Mouse (Mus musculus): Measurements from ENCODE around the gene Arntl.

DNA sequence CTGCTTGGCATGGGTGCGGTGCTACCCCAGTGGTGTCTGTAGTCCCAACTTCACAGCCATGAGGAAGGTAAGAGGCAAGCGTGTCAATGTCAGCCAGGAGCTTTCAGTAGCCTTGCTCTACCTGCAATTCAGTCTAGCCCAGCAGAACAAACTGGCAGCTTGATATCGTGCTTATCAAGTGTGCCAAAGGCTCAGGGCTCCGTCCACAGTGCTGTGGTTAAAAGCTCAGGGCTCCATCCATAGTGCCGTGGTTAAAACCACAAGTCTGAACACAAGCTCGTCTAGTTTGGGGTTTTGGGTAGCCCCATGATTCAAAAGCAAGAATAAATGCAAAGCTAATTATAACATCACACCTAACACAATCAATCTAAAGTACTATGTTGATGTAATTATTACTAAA is 87.3 kb downstream of the Arntl start:
- TF ChIP-seq GATA1 (IDR thresholded peaks at IDR 0.05; ENCODE audit: low read length) (no peak), TAL1 (IDR thresholded peaks at IDR 0.05; ENCODE audit: low read length) (no peak)
